Mouse (Mus musculus) left cerebral cortex, adult 6 months (tissue): ENCODE measurements around the gene Gm2888. TPM values are rescaled to one million over a fixed set of nuclear protein-coding genes. Genes with fewer than 3 reads are reported as not detected.

Source experiments
- long read RNA-seq, 2 experiments: library from polyadenylated mRNA; unstranded; transcript quantifications; one replicate each; pipeline ENCODE4 v2.0.0; 2019 to 2020
- polyA plus RNA-seq: library from polyadenylated mRNA; unstranded; fragments of <200 nt; fragmentation: Nextera tagmentation; gene quantifications from 2 replicates; pipeline ENCODE4 v1.2.3, GENCODE M21; 2021

The Gm2888 gene
- not detected in 2 replicates for polyA plus RNA-seq
- long read RNA-seq, experiment 1 = 0 reads
- long read RNA-seq, experiment 2 = 0 reads

DNA sequence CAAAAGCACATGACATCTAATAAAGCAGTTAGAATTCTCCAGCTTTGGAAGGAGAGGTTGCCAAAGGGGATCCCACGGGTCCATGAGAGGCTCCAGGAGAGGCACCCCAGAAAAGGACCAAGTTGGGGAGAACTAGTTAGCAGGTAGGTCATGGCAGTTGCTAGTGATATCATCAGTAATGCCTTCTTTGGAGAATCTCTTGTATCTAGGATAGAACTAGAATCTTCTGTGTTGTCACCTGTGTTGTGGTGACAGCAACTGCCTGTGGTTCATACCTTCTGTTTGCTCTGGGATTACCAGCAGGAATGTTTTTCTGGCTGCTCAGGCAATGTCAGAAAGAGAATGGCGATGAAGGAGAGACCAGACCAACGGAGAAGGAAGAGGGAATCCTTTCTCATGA, at the start of gene Gm2888:
Gene Gm2888, plus strand, starts transcription at position 301 of the 400 bp plus-strand sequence.

GRCm38 (mm10) chr14:3048727-3049512, 19.1 kb downstream of the Gm2888 start, which contains the start of gene Gm2897:
Gene Gm2897, plus strand, starts transcription at chr14:3049285.

Other genes starting within 250 kb of the Gm2888 start
- gene Gm2897, start 19.3 kb downstream of the Gm2888 start, polyA plus RNA-seq = 0.08 and 1.0 TPM in 2 replicates
- not detected in 2 replicates for gene Gm10340, start 104.0 kb downstream of the Gm2888 start, polyA plus RNA-seq
- 0.08 TPM in 1 of 2 replicates, not detected in the other for gene Gm5795, start 158.3 kb downstream of the Gm2888 start, polyA plus RNA-seq
- gene D830030K20Rik, start 178.5 kb downstream of the Gm2888 start, polyA plus RNA-seq = 6.2 and 9.1 TPM in 2 replicates